Mouse (Mus musculus): ENCODE data around the gene Zfp971. TPM values are rescaled to one million over a fixed set of nuclear protein-coding genes. Genes with fewer than 3 reads are reported as not detected.
"Not testable (repeated sequence)": the region's sequence is repeated elsewhere in the genome, so short reads cannot be mapped to it uniquely, and the experiment has no call there.

The Zfp971 gene
- 4.0 TPM in 2 replicates for polyA plus RNA-seq (2015; fragmentation: Nextera tagmentation; extraction: Ambion mirVana)

GRCm38 (mm10) chr2:178023011-178023611 is at the start of gene Zfp971:
TSS of gene Zfp971 (plus strand) at chr2:178023284.
- H3K27ac ChIP-seq (ENCODE audit: low read depth): peak within 1 kb of the TSS; percentile 48; the same call in 1 of the 2 replicates
- WGBS (ENCODE audit: insufficient replicate concordance): under 1% methylated on average over 13 of the region's 15 CpGs
- peak within 1 kb of the TSS; percentile 65 for H3K4me2 ChIP-seq (ENCODE audit: low read depth, low read length)

GRCm38 (mm10) chr2:177974814-177975213 is 48.3 kb upstream of the Zfp971 start:
- 65% methylated on average over 6 of the region's 7 CpGs for WGBS (ENCODE audit: insufficient replicate concordance)

More at GRCm38 (mm10) chr2:178023011-178023611, at the start of gene Zfp971:
- H3K27me3 ChIP-seq (ENCODE audit: insufficient read depth, low read length); H3K4me1 ChIP-seq (ENCODE audit: insufficient read depth); H3K36me3 ChIP-seq (replicated peaks; ENCODE audit: insufficient read depth, low read length); ATAC-seq; H3K9me3 ChIP-seq (ENCODE audit: low read length): not testable (repeated sequence)
- H3K4me3 ChIP-seq (ENCODE audit: low read depth, low read length): peak within 1 kb of the TSS; percentile 58
- DNase-seq: peak; percentile 34
- peak within 1 kb of the TSS; percentile 67 for H3K9ac ChIP-seq (replicated peaks)

GRCm38 (mm10) chr2:178019486-178019885 is 3.6 kb upstream of the Zfp971 start:
- not testable (repeated sequence) for H3K9ac ChIP-seq (replicated peaks); ATAC-seq; H3K27me3 ChIP-seq (ENCODE audit: insufficient read depth, low read length); H3K4me1 ChIP-seq (ENCODE audit: insufficient read depth); H3K27ac ChIP-seq (ENCODE audit: low read depth); H3K4me3 ChIP-seq (ENCODE audit: low read depth, low read length); H3K9me3 ChIP-seq (ENCODE audit: low read length); H3K4me2 ChIP-seq (ENCODE audit: low read depth, low read length); DNase-seq; H3K36me3 ChIP-seq (replicated peaks; ENCODE audit: insufficient read depth, low read length)
- 51% methylated on average over 3 of the region's 3 CpGs for WGBS (ENCODE audit: insufficient replicate concordance)

More at GRCm38 (mm10) chr2:177974814-177975213, 48.3 kb upstream of the Zfp971 start:
- H3K9ac ChIP-seq (replicated peaks); H3K4me3 ChIP-seq (ENCODE audit: low read depth, low read length); H3K4me2 ChIP-seq (ENCODE audit: low read depth, low read length); H3K9me3 ChIP-seq (ENCODE audit: low read length); H3K27ac ChIP-seq (ENCODE audit: low read depth); H3K27me3 ChIP-seq (ENCODE audit: insufficient read depth, low read length); H3K36me3 ChIP-seq (replicated peaks; ENCODE audit: insufficient read depth, low read length); H3K4me1 ChIP-seq (ENCODE audit: insufficient read depth); ATAC-seq; DNase-seq: not testable (repeated sequence)

DNA sequence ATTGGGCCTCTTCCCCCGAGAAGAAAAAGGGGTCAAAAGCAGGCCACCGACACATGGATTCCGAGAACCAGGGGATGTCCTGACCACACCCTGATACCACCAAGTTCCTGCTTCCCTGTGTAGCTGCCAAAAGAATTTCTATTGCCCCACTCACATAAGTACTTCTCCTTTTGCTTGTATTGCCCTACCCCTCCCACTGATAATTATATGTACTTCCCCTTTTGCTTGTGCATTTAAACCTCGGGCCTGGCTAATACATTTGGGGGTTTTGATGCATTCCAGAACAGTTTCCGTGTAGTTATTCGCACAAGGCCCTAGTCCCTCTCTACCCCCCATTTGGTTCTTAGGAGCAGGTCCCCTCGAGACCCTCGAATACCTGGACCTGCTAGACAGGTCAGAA is 2.3 kb upstream of the Zfp971 start:
- not testable (repeated sequence) for H3K36me3 ChIP-seq (replicated peaks; ENCODE audit: insufficient read depth, low read length); H3K4me1 ChIP-seq (ENCODE audit: insufficient read depth); H3K4me2 ChIP-seq (ENCODE audit: low read depth, low read length); H3K27ac ChIP-seq (ENCODE audit: low read depth); H3K9me3 ChIP-seq (ENCODE audit: low read length); H3K27me3 ChIP-seq (ENCODE audit: insufficient read depth, low read length); H3K4me3 ChIP-seq (ENCODE audit: low read depth, low read length); ATAC-seq; H3K9ac ChIP-seq (replicated peaks)
- DNase-seq: peak; percentile 15
- 31% methylated on average over 8 of the region's 8 CpGs for WGBS (ENCODE audit: insufficient replicate concordance)

GRCm38 (mm10) chr2:178023861-178024260 is 777 bp downstream of the Zfp971 start:
- DNase-seq: not testable (repeated sequence)

DNA sequence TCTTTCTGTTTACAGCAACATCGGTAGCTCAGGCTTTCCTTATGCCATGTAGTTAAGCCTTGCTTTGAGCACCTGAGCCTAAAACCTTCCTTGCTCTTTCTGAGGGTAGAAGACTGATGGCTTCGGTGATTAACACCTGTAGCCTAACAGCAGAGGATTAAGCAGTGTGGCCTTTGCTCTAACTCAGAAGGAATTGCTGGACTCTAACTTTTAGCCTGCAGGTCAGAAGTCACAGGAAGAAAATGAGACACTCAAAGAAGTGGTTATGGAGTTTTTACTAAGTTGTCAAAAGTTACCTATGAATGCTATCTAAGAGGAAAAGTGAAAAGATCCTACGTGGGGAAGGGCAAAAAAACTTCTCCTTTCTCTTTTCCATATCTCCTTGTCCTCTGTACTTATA is 4.5 kb downstream of the Zfp971 start:
- not testable (repeated sequence) for ATAC-seq; H3K36me3 ChIP-seq (replicated peaks; ENCODE audit: insufficient read depth, low read length); H3K4me3 ChIP-seq (ENCODE audit: low read depth, low read length); DNase-seq; H3K27ac ChIP-seq (ENCODE audit: low read depth); H3K4me1 ChIP-seq (ENCODE audit: insufficient read depth); H3K4me2 ChIP-seq (ENCODE audit: low read depth, low read length); H3K9ac ChIP-seq (replicated peaks); H3K9me3 ChIP-seq (ENCODE audit: low read length); H3K27me3 ChIP-seq (ENCODE audit: insufficient read depth, low read length)
- WGBS (ENCODE audit: insufficient replicate concordance): 80% methylated on average over 2 of the region's 3 CpGs

More at GRCm38 (mm10) chr2:178023861-178024260, 777 bp downstream of the Zfp971 start:
- ATAC-seq; H3K9me3 ChIP-seq (ENCODE audit: low read length); H3K36me3 ChIP-seq (replicated peaks; ENCODE audit: insufficient read depth, low read length); H3K27ac ChIP-seq (ENCODE audit: low read depth); H3K27me3 ChIP-seq (ENCODE audit: insufficient read depth, low read length); H3K4me1 ChIP-seq (ENCODE audit: insufficient read depth): not testable (repeated sequence)
- WGBS (ENCODE audit: insufficient replicate concordance): 15% methylated on average over 2 of the region's 2 CpGs
- Histone ChIP-seq H3K4me2 (ENCODE audit: low read depth, low read length) (peak overlapping the region; percentile 65), H3K9ac (replicated peaks) (peak overlapping the region; percentile 67), H3K4me3 (ENCODE audit: low read depth, low read length) (peak overlapping the region; percentile 58)

GRCm38 (mm10) chr2:178058195-178058594 is 35.1 kb downstream of the Zfp971 start:
- no peaks in the 10 kb centered on the region for H3K36me3 ChIP-seq (replicated peaks; ENCODE audit: insufficient read depth, low read length)
- H3K4me3 ChIP-seq (ENCODE audit: low read depth, low read length): no peak overlapping the region
- DNase-seq (peak; percentile 58), ATAC-seq (no peak)
- no peaks in the 10 kb centered on the region for H3K4me1 ChIP-seq (ENCODE audit: insufficient read depth)
- no peak for TF ChIP-seq EP300 (IDR thresholded peaks at IDR 0.05; ENCODE audit: low read depth)
- peak; percentile 87 for TF ChIP-seq CTCF (IDR thresholded peaks at IDR 0.05; ENCODE audit: low read depth)
- no peak overlapping the region for H3K4me2 ChIP-seq (ENCODE audit: low read depth, low read length)
- H3K9me3 ChIP-seq (ENCODE audit: low read length): no peaks in the 10 kb centered on the region
- no peak overlapping the region for H3K9ac ChIP-seq (replicated peaks)
- H3K27ac ChIP-seq (ENCODE audit: low read depth): no peak overlapping the region
- 3% methylated on average over 1 of the region's 1 CpGs for WGBS (ENCODE audit: insufficient replicate concordance)
- H3K27me3 ChIP-seq (ENCODE audit: insufficient read depth, low read length): no peaks in the 10 kb centered on the region

DNA sequence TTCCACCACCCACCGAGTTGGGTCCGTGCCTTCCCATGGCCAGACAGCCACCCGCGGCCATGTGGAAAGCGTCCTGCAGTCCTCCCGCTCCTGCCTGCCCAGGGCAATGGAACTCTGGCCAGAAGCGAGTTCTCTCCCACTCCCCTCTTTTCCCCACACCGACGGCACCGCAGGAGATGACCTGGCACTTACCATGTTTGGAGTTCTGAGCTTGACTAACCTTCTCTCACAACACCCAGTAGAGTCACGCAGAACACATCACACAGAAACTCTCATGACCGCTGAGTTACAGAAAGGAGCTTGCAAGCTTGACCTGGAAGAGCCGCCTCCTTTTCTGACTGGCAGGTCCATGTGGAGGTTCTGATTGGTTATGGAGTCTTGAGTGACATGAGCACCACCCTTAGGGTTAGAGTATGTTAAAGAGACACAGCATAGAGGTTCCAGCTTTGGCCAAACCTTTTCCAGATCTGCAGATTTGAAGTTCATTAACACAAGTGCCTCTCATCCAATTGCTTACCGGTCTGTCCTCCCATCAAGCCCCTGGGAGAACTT is 55.2 kb downstream of the Zfp971 start, which contains the start of gene Zfp931:
Gene Zfp931 (minus strand): TSS at position 311 of the 552 bp plus-strand sequence.
- not testable (repeated sequence) for H3K27me3 ChIP-seq (ENCODE audit: insufficient read depth, low read length); H3K4me1 ChIP-seq (ENCODE audit: insufficient read depth); H3K27ac ChIP-seq (ENCODE audit: low read depth); H3K36me3 ChIP-seq (replicated peaks; ENCODE audit: insufficient read depth, low read length); H3K9me3 ChIP-seq (ENCODE audit: low read length); ATAC-seq; DNase-seq
- Histone ChIP-seq H3K4me2 (ENCODE audit: low read depth, low read length) (peak within 1 kb of the TSS; percentile 56; the same call in 1 of the 2 replicates), H3K4me3 (ENCODE audit: low read depth, low read length) (peak within 1 kb of the TSS; percentile 37), H3K9ac (replicated peaks) (peak within 1 kb of the TSS; percentile 41; the same call in 1 of the 2 replicates)
- 0% methylated on average over 2 of the region's 14 CpGs for WGBS (ENCODE audit: insufficient replicate concordance)
